Mouse (Mus musculus): ENCODE results near the gene Jpt2.

DNA sequence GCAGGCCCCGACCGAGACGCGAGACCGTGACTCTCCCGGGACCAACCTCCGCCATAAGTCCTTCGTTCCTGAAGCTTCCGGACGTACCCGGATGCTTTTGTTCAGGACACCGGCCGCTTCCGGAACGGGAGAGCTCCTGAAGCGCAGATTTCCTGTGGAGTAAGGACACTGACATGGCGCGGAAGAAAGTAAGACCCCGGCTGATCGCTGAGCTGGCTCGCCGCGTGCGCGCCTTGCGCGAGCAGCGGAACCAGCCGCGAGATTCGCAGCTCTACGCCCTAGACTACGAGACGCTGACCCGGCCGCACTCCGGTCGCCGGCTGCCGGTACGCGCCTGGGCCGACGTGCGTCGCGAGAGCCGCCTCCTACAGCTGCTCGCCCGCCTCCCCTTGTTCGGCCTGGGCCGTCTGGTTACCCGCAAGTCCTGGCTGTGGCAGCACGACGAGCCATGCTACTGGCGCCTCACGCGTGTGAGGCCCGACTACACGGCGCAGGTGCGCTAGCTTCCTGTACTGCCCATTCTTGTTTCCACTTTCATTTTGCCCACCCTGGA lies 65.4 kb downstream of the Jpt2 start, which contains the start of the genes Eme2 and Mrps34:
- TF ChIP-seq TAL1 (IDR thresholded peaks at IDR 0.05; ENCODE audit: low read length) (no peak), GATA1 (IDR thresholded peaks at IDR 0.05; ENCODE audit: low read length) (no peak)

Data from erythroblast, embryonic 14.5 days (primary cell).